Mouse (Mus musculus): ENCODE data around the gene Ndst2. TPM values are rescaled to one million over a fixed set of nuclear protein-coding genes. Genes with fewer than 3 reads are reported as not detected.
"Not testable (repeated sequence)": the region's sequence is repeated elsewhere in the genome, so short reads cannot be mapped to it uniquely, and the experiment has no call there.

The Ndst2 gene
- total and polyA plus RNA-seq, 3 experiments, result 72.2 to 227 (median 204) TPM

- Histone ChIP-seq H3K4me1 (ENCODE audit: insufficient read depth, low read depth, low read length) (peaks cover 44% of the 10 kb centered on the region), H3K4me3 (ENCODE audit: low read depth, low read length) (peak within 1 kb of the TSS; percentile 82), H3K9me3 (replicated peaks) (no peaks in the 10 kb centered on the region), H3K27me3 (ENCODE audit: insufficient read depth, low read length) (no peaks in the 10 kb centered on the region), H3K36me3 (replicated peaks) (peaks cover 51% of the 10 kb centered on the region)
- TF ChIP-seq POLR2AphosphoS5 (IDR thresholded peaks at IDR 0.05; ENCODE audit: insufficient replicate concordance, low read depth, low read length) (0 out of 2 replicates have a peak, but pooled peaks have one; percentile 44), GATA2 (IDR thresholded peaks at IDR 0.05; ENCODE audit: borderline replicate concordance, low read depth, low read length) (no peak)
- DNase-seq (ENCODE audit: low spot score) (peak; percentile 88), ATAC-seq (ENCODE audit: extremely low read depth, insufficient number of reproducible peaks, low FRiP score, poor library complexity, severe bottlenecking) (peak; percentile 69)
Observed at GRCm38 (mm10) chr14:20707201-20708190, 26.9 kb downstream of the Ndst2 start, which contains the start of gene Zswim8. TSS of gene Zswim8 (plus strand) at chr14:20707552.

DNA sequence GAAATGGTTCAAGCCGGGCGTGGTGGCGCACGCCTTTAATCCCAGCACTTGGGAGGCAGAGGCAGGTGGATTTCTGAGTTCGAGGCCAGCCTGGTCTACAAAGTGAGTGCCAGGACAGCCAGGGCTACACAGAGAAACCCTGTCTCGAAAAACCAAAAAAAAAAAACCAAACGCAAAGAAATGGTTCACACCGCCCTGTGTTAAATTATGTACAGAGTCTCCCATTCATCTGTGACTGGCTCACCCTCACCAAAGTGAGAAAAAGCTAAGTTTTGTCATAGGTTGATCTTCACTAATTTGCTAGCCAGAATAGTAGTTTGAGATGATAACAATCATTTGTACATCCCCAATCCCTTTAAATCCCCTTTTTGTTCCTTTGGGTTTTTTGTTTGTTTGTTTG lies 30.9 kb downstream of the Ndst2 start:
- Histone ChIP-seq H3K4me3 (ENCODE audit: low read depth, low read length) (peak overlapping the region; percentile 92), H3K4me1 (ENCODE audit: insufficient read depth, low read depth, low read length) (peaks cover 65% of the 10 kb centered on the region), H3K36me3 (replicated peaks) (peaks cover 35% of the 10 kb centered on the region)
- H3K9me3 ChIP-seq (replicated peaks); ATAC-seq (ENCODE audit: extremely low read depth, insufficient number of reproducible peaks, low FRiP score, poor library complexity, severe bottlenecking); DNase-seq (ENCODE audit: low spot score); H3K27me3 ChIP-seq (ENCODE audit: insufficient read depth, low read length): not testable (repeated sequence)

DNA sequence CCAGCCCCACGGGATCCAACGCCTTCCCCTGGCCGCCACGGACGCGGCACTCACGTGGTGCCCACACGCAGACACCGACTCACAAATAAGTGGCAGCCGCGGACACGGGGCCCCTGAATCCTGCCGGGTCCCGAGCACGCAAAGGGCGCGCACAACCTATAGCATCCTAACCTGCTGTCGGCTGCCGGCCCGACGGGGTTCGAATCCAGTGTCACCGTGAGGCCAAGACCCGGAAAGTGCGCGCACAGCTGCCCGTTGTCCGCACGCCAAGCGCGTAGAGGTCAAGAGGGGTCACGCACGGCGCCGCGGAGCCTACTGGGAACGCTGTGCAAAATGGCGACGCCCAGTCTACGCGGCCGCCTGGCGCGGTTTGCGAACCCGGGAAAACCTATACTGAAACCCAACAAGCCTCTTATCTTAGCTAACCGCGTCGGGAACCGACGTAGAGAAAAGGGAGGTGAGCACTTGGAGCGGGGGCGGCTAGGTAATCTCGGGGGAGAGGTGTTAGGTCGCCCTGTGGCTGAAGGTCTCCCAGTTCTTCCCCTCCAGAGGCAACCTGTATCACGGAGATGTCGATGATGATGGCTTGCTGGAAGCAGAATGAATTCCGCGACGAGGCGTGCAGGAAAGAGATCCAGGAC lies 31.5 kb downstream of the Ndst2 start, which contains the start of gene Chchd1:
TSS of gene Chchd1 (plus strand) at position 266 of the 641 bp plus-strand sequence.
- DNase-seq (ENCODE audit: low spot score) (peak; percentile 53), ATAC-seq (ENCODE audit: extremely low read depth, insufficient number of reproducible peaks, low FRiP score, poor library complexity, severe bottlenecking) (peak; percentile 55)
- TF ChIP-seq TAL1 (conservative IDR thresholded peaks at IDR 0.05; ENCODE audit: low read depth, low read length) (no peak), GATA1 (IDR thresholded peaks at IDR 0.05; ENCODE audit: borderline replicate concordance, low read length) (no peak), POLR2AphosphoS5 (IDR thresholded peaks at IDR 0.05; ENCODE audit: insufficient replicate concordance, low read depth, low read length) (no peak), GATA2 (IDR thresholded peaks at IDR 0.05; ENCODE audit: borderline replicate concordance, low read depth, low read length) (no peak), CTCF (IDR thresholded peaks at IDR 0.05; ENCODE audit: low read depth, low read length) (no peak)
- no peaks in the 10 kb centered on the region for H3K27me3 ChIP-seq (ENCODE audit: insufficient read depth, low read length)
- peaks cover 41% of the 10 kb centered on the region for H3K36me3 ChIP-seq (replicated peaks)
- H3K9me3 ChIP-seq (replicated peaks), result no peaks in the 10 kb centered on the region
- peaks cover 65% of the 10 kb centered on the region for H3K4me1 ChIP-seq (ENCODE audit: insufficient read depth, low read depth, low read length)
- H3K4me3 ChIP-seq (ENCODE audit: low read depth, low read length), result peak within 1 kb of the TSS; percentile 92

DNA sequence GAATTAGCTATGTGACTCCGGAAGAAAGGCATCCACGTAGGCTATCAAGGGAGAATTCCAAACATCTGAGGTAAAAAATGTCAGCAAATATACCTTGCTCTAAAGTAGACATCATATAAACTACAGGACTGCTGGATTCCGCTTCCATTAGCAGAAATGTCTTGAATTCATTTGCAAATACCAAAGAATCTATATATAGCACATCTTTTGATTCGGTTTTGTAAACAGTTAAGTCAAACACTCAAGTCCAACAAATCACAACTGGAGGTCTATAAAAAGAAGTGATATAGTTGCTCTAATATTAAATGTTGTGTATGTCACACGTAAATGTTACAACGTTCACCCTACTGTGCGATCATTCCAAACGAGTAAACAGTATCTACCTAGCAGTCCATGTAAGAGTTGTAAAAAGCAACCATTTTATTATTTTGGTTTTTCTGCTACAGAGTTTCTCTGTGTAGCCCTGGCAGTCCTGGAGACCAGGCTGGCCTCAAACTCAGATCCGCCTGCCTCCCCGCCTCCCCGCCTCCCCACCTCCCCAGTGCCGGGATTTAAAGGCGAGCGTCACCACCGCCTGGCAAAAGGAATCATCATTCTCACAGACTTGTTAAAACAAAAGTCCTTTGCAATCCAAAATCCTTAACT lies 32.1 kb downstream of the Ndst2 start:
- Histone ChIP-seq H3K36me3 (replicated peaks) (peaks cover 46% of the 10 kb centered on the region), H3K4me3 (ENCODE audit: low read depth, low read length) (peak overlapping the region; percentile 92), H3K9me3 (replicated peaks) (no peaks in the 10 kb centered on the region), H3K27me3 (ENCODE audit: insufficient read depth, low read length) (no peaks in the 10 kb centered on the region), H3K4me1 (ENCODE audit: insufficient read depth, low read depth, low read length) (peaks cover 67% of the 10 kb centered on the region)
- ATAC-seq (ENCODE audit: extremely low read depth, insufficient number of reproducible peaks, low FRiP score, poor library complexity, severe bottlenecking) (no peak), DNase-seq (ENCODE audit: low spot score) (no peak)
- TF ChIP-seq GATA2 (IDR thresholded peaks at IDR 0.05; ENCODE audit: borderline replicate concordance, low read depth, low read length) (no peak), POLR2AphosphoS5 (IDR thresholded peaks at IDR 0.05; ENCODE audit: insufficient replicate concordance, low read depth, low read length) (no peak), GATA1 (IDR thresholded peaks at IDR 0.05; ENCODE audit: borderline replicate concordance, low read length) (no peak), TAL1 (conservative IDR thresholded peaks at IDR 0.05; ENCODE audit: low read depth, low read length) (no peak), CTCF (IDR thresholded peaks at IDR 0.05; ENCODE audit: low read depth, low read length) (no peak)

DNA sequence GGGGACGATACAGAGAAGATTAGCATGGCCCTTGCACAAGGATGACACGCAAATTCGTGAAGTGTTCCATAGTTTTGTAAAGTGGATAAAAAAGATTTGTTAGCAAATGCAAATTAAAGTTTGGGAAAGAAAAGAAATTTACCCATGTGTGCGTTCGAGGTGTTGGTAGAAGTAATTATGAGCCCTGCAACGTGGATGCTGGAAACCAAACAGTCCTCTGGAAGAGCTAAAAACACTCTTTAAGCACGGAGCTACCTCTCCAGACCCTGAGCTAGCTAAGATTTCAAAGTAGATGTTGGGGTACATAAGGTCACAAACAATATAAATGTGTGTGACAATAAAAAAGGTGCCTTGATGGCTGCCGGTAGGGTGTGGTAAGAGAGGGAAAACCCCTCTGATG lies 32.8 kb downstream of the Ndst2 start:
- Histone ChIP-seq H3K4me1 (ENCODE audit: insufficient read depth, low read depth, low read length) (peaks cover 67% of the 10 kb centered on the region), H3K4me3 (ENCODE audit: low read depth, low read length) (peak overlapping the region; percentile 92), H3K9me3 (replicated peaks) (no peaks in the 10 kb centered on the region), H3K36me3 (replicated peaks) (peaks cover 52% of the 10 kb centered on the region), H3K27me3 (ENCODE audit: insufficient read depth, low read length) (no peaks in the 10 kb centered on the region)
- ATAC-seq (ENCODE audit: extremely low read depth, insufficient number of reproducible peaks, low FRiP score, poor library complexity, severe bottlenecking) (no peak), DNase-seq (ENCODE audit: low spot score) (no peak)
- TF ChIP-seq GATA1 (IDR thresholded peaks at IDR 0.05; ENCODE audit: borderline replicate concordance, low read length) (no peak), GATA2 (IDR thresholded peaks at IDR 0.05; ENCODE audit: borderline replicate concordance, low read depth, low read length) (no peak), POLR2AphosphoS5 (IDR thresholded peaks at IDR 0.05; ENCODE audit: insufficient replicate concordance, low read depth, low read length) (no peak), TAL1 (conservative IDR thresholded peaks at IDR 0.05; ENCODE audit: low read depth, low read length) (no peak), CTCF (IDR thresholded peaks at IDR 0.05; ENCODE audit: low read depth, low read length) (no peak)

- ATAC-seq (ENCODE audit: extremely low read depth, insufficient number of reproducible peaks, low FRiP score, poor library complexity, severe bottlenecking) (no peak), DNase-seq (ENCODE audit: low spot score) (no peak)
- Histone ChIP-seq H3K4me3 (ENCODE audit: low read depth, low read length) (peak overlapping the region; percentile 34; the same call in 1 of the 2 replicates), H3K4me1 (ENCODE audit: insufficient read depth, low read depth, low read length) (peaks cover 75% of the 10 kb centered on the region), H3K36me3 (replicated peaks) (peaks cover 61% of the 10 kb centered on the region), H3K9me3 (replicated peaks) (no peaks in the 10 kb centered on the region), H3K27me3 (ENCODE audit: insufficient read depth, low read length) (no peaks in the 10 kb centered on the region)
- TF ChIP-seq CTCF (IDR thresholded peaks at IDR 0.05; ENCODE audit: low read depth, low read length) (no peak), GATA1 (IDR thresholded peaks at IDR 0.05; ENCODE audit: borderline replicate concordance, low read length) (no peak), POLR2AphosphoS5 (IDR thresholded peaks at IDR 0.05; ENCODE audit: insufficient replicate concordance, low read depth, low read length) (no peak), GATA2 (IDR thresholded peaks at IDR 0.05; ENCODE audit: borderline replicate concordance, low read depth, low read length) (no peak), TAL1 (conservative IDR thresholded peaks at IDR 0.05; ENCODE audit: low read depth, low read length) (no peak)
Observed at GRCm38 (mm10) chr14:20700362-20700761, 34.0 kb downstream of the Ndst2 start.
